Mouse (Mus musculus) testis, adult 2 months (tissue): ENCODE results near the gene Sh3gl3.

Experiments
- CTCF ChIP-seq: fragments of 200-500 bp; IDR thresholded peaks from 2 replicates; pipeline ENCODE4 v1.5.1; 2012; ENCODE audit warnings: low read depth, mild to moderate bottlenecking, inconsistent platforms, low read length, moderate library complexity; ENCODE audit not compliant: control insufficient read depth, insufficient read depth, insufficient replicate concordance
- POLR2A ChIP-seq: fragments of 200-500 bp; IDR thresholded peaks from 2 replicates; pipeline ENCODE4 v1.6.1; 2012; ENCODE audit warnings: low read depth, mild to moderate bottlenecking, inconsistent platforms, low read length, moderate library complexity; ENCODE audit not compliant: control insufficient read depth

GRCm38 (mm10) chr7:82235486-82235885 lies 61.8 kb downstream of the Sh3gl3 start:
- no peak for TF ChIP-seq CTCF
- no peak for TF ChIP-seq POLR2A
